Mouse (Mus musculus) right cerebral cortex, postnatal 14 days (tissue): Measurements from ENCODE around the gene Arpc1b.
"Not testable (repeated sequence)": the region's sequence is repeated elsewhere in the genome, so short reads cannot be mapped to it uniquely, and the experiment has no call there.

Source experiments
- DNase-seq: peaks from one replicate; pipeline ENCODE4 v3.0.0; 2022

The Arpc1b gene

GRCm38 (mm10) chr5:145114071-145114605 is at the start of gene Arpc1b:
TSS of gene Arpc1b (plus strand) at chr5:145114215.
- DNase-seq, result peak; percentile 46

GRCm38 (mm10) chr5:145064765-145065340 is 49.2 kb upstream of the Arpc1b start:
- DNase-seq, result no peak

GRCm38 (mm10) chr5:145068863-145069262 is 45.2 kb upstream of the Arpc1b start:
- no peak for DNase-seq

- peak; percentile 84 for DNase-seq
Observed at GRCm38 (mm10) chr5:145069707-145070106, 44.3 kb upstream of the Arpc1b start.

GRCm38 (mm10) chr5:145071342-145071741 is 42.7 kb upstream of the Arpc1b start:
- DNase-seq, result no peak

GRCm38 (mm10) chr5:145075081-145075480 is 38.9 kb upstream of the Arpc1b start:
- DNase-seq, result no peak

- DNase-seq, result no peak
Observed at GRCm38 (mm10) chr5:145081866-145082613, 32.0 kb upstream of the Arpc1b start.

GRCm38 (mm10) chr5:145083201-145083600 is 30.8 kb upstream of the Arpc1b start:
- not testable (repeated sequence) for DNase-seq

GRCm38 (mm10) chr5:145083632-145084451 is 30.2 kb upstream of the Arpc1b start, which contains the start of the genes Arpc1a and Kpna7:
TSS of gene Arpc1a (plus strand) at chr5:145083830.
TSS of gene Kpna7 (minus strand) at chr5:145084030.
- peak; percentile 92 for DNase-seq

- no peak for DNase-seq
Observed at GRCm38 (mm10) chr5:145084822-145085221, 29.2 kb upstream of the Arpc1b start.

GRCm38 (mm10) chr5:145088186-145088585 is 25.8 kb upstream of the Arpc1b start:
- no peak for DNase-seq

GRCm38 (mm10) chr5:145089878-145090277 is 24.1 kb upstream of the Arpc1b start:
- no peak for DNase-seq

- DNase-seq, result no peak
Observed at GRCm38 (mm10) chr5:145096195-145096594, 17.8 kb upstream of the Arpc1b start.

GRCm38 (mm10) chr5:145098340-145098821 is 15.6 kb upstream of the Arpc1b start:
- DNase-seq, result no peak

GRCm38 (mm10) chr5:145100960-145101359 is 13.1 kb upstream of the Arpc1b start:
- no peak for DNase-seq

GRCm38 (mm10) chr5:145101451-145101850 is 12.6 kb upstream of the Arpc1b start:
- not testable (repeated sequence) for DNase-seq

- DNase-seq, result no peak
Observed at GRCm38 (mm10) chr5:145102706-145103105, 11.3 kb upstream of the Arpc1b start.

GRCm38 (mm10) chr5:145104328-145104727 is 9.7 kb upstream of the Arpc1b start:
- no peak for DNase-seq

- DNase-seq, result no peak
Observed at GRCm38 (mm10) chr5:145105694-145106275, 8.2 kb upstream of the Arpc1b start.

GRCm38 (mm10) chr5:145110401-145110800 is 3.6 kb upstream of the Arpc1b start:
- DNase-seq, result no peak

GRCm38 (mm10) chr5:145112566-145112965 is 1.4 kb upstream of the Arpc1b start:
- no peak for DNase-seq

GRCm38 (mm10) chr5:145113416-145113815 is 599 bp upstream of the Arpc1b start:
- no peak for DNase-seq
